Mouse (Mus musculus) adrenal gland, adult 8-10 months (tissue): Measurements from ENCODE around the gene Mchr1. TPM values are rescaled to one million over a fixed set of nuclear protein-coding genes. Genes with fewer than 3 reads are reported as not detected.

Source experiments
- DNase-seq: peaks from one replicate; pipeline ENCODE4 v3.0.0; 2022
- total RNA-seq, 4 experiments: library from RNA; stranded (reverse); gene quantifications; 2 replicates each; pipeline ENCODE4 v1.2.4; 2022

Gene Mchr1
- total RNA-seq, 4 experiments from 2014 or later: 0.15 to 0.86 (median 0.51) TPM

GRCm38 (mm10) chr15:81227275-81227674, 8.0 kb upstream of the Mchr1 start:
- DNase-seq: no peak

- DNase-seq: no peak
These were observed 7.0 kb upstream of the Mchr1 start for GRCm38 (mm10) chr15:81228258-81228657.

GRCm38 (mm10) chr15:81229791-81230190, 5.5 kb upstream of the Mchr1 start:
- no peak for DNase-seq

GRCm38 (mm10) chr15:81231325-81231724, 4.0 kb upstream of the Mchr1 start:
- DNase-seq: no peak

GRCm38 (mm10) chr15:81236062-81236461, 763 bp downstream of the Mchr1 start:
- no peak for DNase-seq

- DNase-seq: no peak
These were observed 2.2 kb downstream of the Mchr1 start for GRCm38 (mm10) chr15:81237471-81237870.

- peak; percentile 45 for DNase-seq
These were observed 4.0 kb downstream of the Mchr1 start for GRCm38 (mm10) chr15:81239261-81239660.

- DNase-seq: peak; percentile 56
These were observed 4.6 kb downstream of the Mchr1 start for GRCm38 (mm10) chr15:81239794-81240343.

- no peak for DNase-seq
These were observed 11.6 kb downstream of the Mchr1 start for GRCm38 (mm10) chr15:81246890-81247289.

- peak; percentile 81 for DNase-seq
These were observed 12.5 kb downstream of the Mchr1 start for GRCm38 (mm10) chr15:81247583-81248340.

- DNase-seq: no peak
These were observed 13.0 kb downstream of the Mchr1 start for GRCm38 (mm10) chr15:81248341-81248679.

GRCm38 (mm10) chr15:81248951-81249579, 13.8 kb downstream of the Mchr1 start:
- no peak for DNase-seq

- no peak for DNase-seq
These were observed 17.4 kb downstream of the Mchr1 start for GRCm38 (mm10) chr15:81252626-81253174.

- peak; percentile 52 for DNase-seq
These were observed 18.3 kb downstream of the Mchr1 start for GRCm38 (mm10) chr15:81253585-81253984.

- DNase-seq: no peak
These were observed 18.9 kb downstream of the Mchr1 start for GRCm38 (mm10) chr15:81254113-81254640.

- no peak for DNase-seq
These were observed 19.8 kb downstream of the Mchr1 start for GRCm38 (mm10) chr15:81255063-81255462.

GRCm38 (mm10) chr15:81258296-81258695, 23.0 kb downstream of the Mchr1 start:
- no peak for DNase-seq

- no peak for DNase-seq
These were observed 24.0 kb downstream of the Mchr1 start for GRCm38 (mm10) chr15:81259304-81259703.

- DNase-seq: no peak
These were observed 24.9 kb downstream of the Mchr1 start for GRCm38 (mm10) chr15:81260208-81260607.

- DNase-seq: peak; percentile 54
These were observed 29.2 kb downstream of the Mchr1 start for GRCm38 (mm10) chr15:81264392-81265095.

GRCm38 (mm10) chr15:81267416-81267815, 32.1 kb downstream of the Mchr1 start:
- DNase-seq: no peak

GRCm38 (mm10) chr15:81272305-81273053, 37.2 kb downstream of the Mchr1 start:
- peak; percentile 34 for DNase-seq
